Mouse (Mus musculus) embryonic fibroblast, embryonic 13.5 days (primary cell): Measurements from ENCODE around the gene Rinl.

ENCODE experiments used
- CTCF ChIP-seq: IDR thresholded peaks from 2 replicates; pipeline ENCODE4 v1.5.1; 2011; ENCODE audit warnings: mild to moderate bottlenecking, control low read depth, low read length, moderate library complexity, borderline replicate concordance; ENCODE audit not compliant: insufficient read depth
- POLR2A ChIP-seq: IDR thresholded peaks from 2 replicates; pipeline ENCODE4 v1.6.1; 2011; ENCODE audit warnings: low read depth, mild to moderate bottlenecking, control low read depth, low read length, moderate library complexity

DNA sequence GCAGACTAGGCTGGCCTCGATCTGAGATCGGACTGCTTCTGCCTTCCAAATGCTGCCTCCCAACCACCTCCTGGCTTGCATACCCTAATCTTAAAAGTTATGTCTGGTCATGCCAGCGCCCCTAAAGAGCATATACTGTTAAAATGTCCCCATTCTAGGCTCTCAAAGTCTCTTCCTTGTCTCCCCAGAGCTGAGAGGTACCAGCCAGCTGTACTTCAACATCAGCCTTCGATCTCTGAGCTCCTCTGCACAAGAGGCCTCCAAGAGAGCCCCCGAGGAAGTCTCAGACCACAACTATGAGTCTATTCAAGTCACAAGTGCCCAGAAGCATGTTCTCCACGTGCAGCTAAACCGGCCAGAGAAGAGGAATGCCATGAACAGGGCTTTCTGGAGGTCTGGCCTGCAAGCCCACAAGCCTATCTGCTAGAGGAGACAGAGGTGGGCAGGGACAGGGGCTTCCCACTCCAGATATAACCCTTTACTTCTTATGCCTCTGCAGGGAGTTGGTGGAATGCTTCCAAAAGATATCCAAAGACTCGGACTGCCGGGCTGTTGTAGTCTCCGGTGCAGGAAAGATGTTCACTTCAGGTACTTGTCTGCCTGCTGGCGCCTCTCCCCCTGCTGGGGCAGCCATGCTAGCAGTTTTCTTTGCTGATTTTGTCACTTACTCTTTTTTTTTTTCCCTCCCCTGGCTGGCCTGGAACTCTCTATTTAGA, 37.1 kb downstream of the Rinl start:
- TF ChIP-seq CTCF (no peak), POLR2A (peak; percentile 36; the same call in 1 of the 2 replicates)
